ENCODE assay signal across 12 mouse cellular contexts in the genomic region with DNA sequence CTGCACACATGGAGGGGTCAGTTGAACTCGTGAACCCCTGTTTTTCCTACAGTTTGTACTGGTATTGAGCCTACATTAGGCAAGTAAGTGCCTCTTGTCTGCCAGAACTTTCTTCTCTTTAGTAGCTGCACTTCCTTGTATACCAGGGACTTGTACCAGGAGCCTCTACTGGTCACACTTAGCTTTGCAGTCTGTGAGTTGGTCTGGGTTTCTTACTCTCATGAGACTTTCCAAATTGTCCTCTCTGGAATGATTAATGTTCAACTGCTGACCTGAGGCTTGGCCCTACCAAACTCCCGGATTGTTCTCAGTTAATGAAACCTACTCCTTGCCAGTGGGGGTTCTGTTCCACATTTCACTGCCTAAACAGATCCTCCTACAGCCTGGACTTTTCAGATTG.
A peak's percentile ranks its signal among the peaks of the same experiment; 100 is the strongest.
DNase-seq lines count a peak whose midpoint lies in the region; ATAC-seq and TF ChIP-seq lines count a peak whose summit lies in the region.
"Had no signal": no experiment of that assay in that cellular context is flagged by ENCODE, and none has a peak within 500 bp of the region (broad histone marks: within the 10 kb centered on the region; RNA-seq: fewer than 3 reads in every experiment).

No protein-coding gene starts in this region.

- TF ChIP-seq EP300 in MEL (IDR thresholded peaks at IDR 0.05; ENCODE audit: low read depth in 1 of 2, low read length in 2 of 2): no peak

- H3K4me2 ChIP-seq in intestine, postnatal 0 days (replicated peaks; ENCODE audit: low read depth): no peak overlapping the region
- no peak overlapping the region for H3K4me2 ChIP-seq in intestine, embryonic 16.5 days (ENCODE audit: low read depth, low read length)
- H3K4me2 ChIP-seq: liver, embryonic 15.5 days; stomach, embryonic 15.5 days had no signal

- 19% methylated on average over 2 of the region's 2 CpGs for WGBS in intestine, postnatal 0 days
- WGBS in intestine, embryonic 16.5 days: 18% methylated on average over 2 of the region's 2 CpGs

- no peak overlapping the region for H3K27ac ChIP-seq in intestine, postnatal 0 days (ENCODE audit: low read depth, low read length)
- no peak overlapping the region for H3K27ac ChIP-seq in intestine, embryonic 16.5 days (ENCODE audit: low read length)
- H3K27ac ChIP-seq in MEL (ENCODE audit: control insufficient read depth, low read depth, low read length): no peak overlapping the region
- H3K27ac ChIP-seq: heart, embryonic 10.5 days; liver, embryonic 15.5 days; stomach, embryonic 15.5 days had no signal

- H3K9me3 ChIP-seq in intestine, postnatal 0 days (ENCODE audit: control insufficient read depth): no peaks in the 10 kb centered on the region
- H3K9me3 ChIP-seq in intestine, embryonic 16.5 days (ENCODE audit: control insufficient read depth, low read length): no peaks in the 10 kb centered on the region
- no peaks in the 10 kb centered on the region for H3K9me3 ChIP-seq in MEL (replicated peaks; ENCODE audit: insufficient read depth, low read length)
- H3K9me3 ChIP-seq: G1E; heart, embryonic 10.5 days; liver, embryonic 15.5 days; stomach, embryonic 15.5 days had no signal

- no peak for ATAC-seq in intestine, postnatal 0 days
- no peak for ATAC-seq in intestine, embryonic 16.5 days
- peak; percentile 57 for ATAC-seq in megakaryocyte, adult 5-6 weeks (ENCODE audit: poor library complexity, severe bottlenecking)

- TF ChIP-seq CTCF in intestine, postnatal 0 days (IDR thresholded peaks at IDR 0.05; ENCODE audit: low read depth): peak; percentile 47
- peak in 1 of 3 experiments; percentile 26; a peak in 2 of 6 replicates for TF ChIP-seq CTCF in MEL (IDR thresholded peaks at IDR 0.05 in 2 of 3, conservative IDR thresholded peaks at IDR 0.05 in 1 of 3; ENCODE audit: control insufficient read depth in 1 of 3, insufficient read depth in 1 of 3, low read depth in 2 of 3, low read length in 3 of 3, poor library complexity in 1 of 3, severe bottlenecking in 1 of 3)

- no peak overlapping the region for H3K4me3 ChIP-seq in intestine, postnatal 0 days (ENCODE audit: low read depth, low read length)
- H3K4me3 ChIP-seq in intestine, embryonic 16.5 days (ENCODE audit: low read length): no peak overlapping the region
- H3K4me3 ChIP-seq in MEL (ENCODE audit: control insufficient read depth in 1 of 2, insufficient read depth in 1 of 2, low read depth in 2 of 2, low read length in 2 of 2): no peak overlapping the region
- H3K4me3 ChIP-seq: heart, embryonic 10.5 days; liver, embryonic 15.5 days; stomach, embryonic 15.5 days had no signal

- no peaks in the 10 kb centered on the region for H3K36me3 ChIP-seq in intestine, postnatal 0 days (ENCODE audit: control insufficient read depth, insufficient read depth)
- no peaks in the 10 kb centered on the region for H3K36me3 ChIP-seq in intestine, embryonic 16.5 days (ENCODE audit: control insufficient read depth, insufficient read depth, low read length)
- no peaks in the 10 kb centered on the region for H3K36me3 ChIP-seq in MEL (ENCODE audit: control insufficient read depth in 1 of 2, insufficient read depth in 2 of 2, low read length in 2 of 2)
- H3K36me3 ChIP-seq: G1E; heart, embryonic 10.5 days; liver, embryonic 15.5 days; stomach, embryonic 15.5 days had no signal

- no peak overlapping the region for H3K9ac ChIP-seq in intestine, postnatal 0 days (ENCODE audit: low read depth, low read length)
- no peak overlapping the region for H3K9ac ChIP-seq in intestine, embryonic 16.5 days (ENCODE audit: low read depth, low read length)
- no peak overlapping the region for H3K9ac ChIP-seq in MEL (ENCODE audit: control insufficient read depth, low read depth, low read length, poor library complexity, severe bottlenecking)
- H3K9ac ChIP-seq: liver, embryonic 15.5 days; stomach, embryonic 15.5 days had no signal

- DNase-seq in MEL (ENCODE audit: low read depth, low spot score): peak; percentile 18
- DNase-seq in hindlimb bud, embryonic 11.5 days (ENCODE audit: extremely low spot score, low read depth, low spot score): peak; percentile 3
- DNase-seq in spleen, adult 18-20 months: no peak
- DNase-seq in natural killer cell, adult 2 months (ENCODE audit: low spot score in 2 of 2): no peak
- no peak for DNase-seq in thymus, postnatal 4 days

- no peaks in the 10 kb centered on the region for H3K4me1 ChIP-seq in intestine, postnatal 0 days (replicated peaks; ENCODE audit: control insufficient read depth, insufficient read depth, low read length)
- no peaks in the 10 kb centered on the region for H3K4me1 ChIP-seq in intestine, embryonic 16.5 days (ENCODE audit: control insufficient read depth, insufficient read depth, low read length)
- no peaks in the 10 kb centered on the region for H3K4me1 ChIP-seq in MEL (ENCODE audit: control insufficient read depth in 1 of 2, insufficient read depth in 2 of 2, low read length in 2 of 2)
- H3K4me1 ChIP-seq: heart, embryonic 10.5 days; liver, embryonic 15.5 days; stomach, embryonic 15.5 days had no signal

- TF ChIP-seq RAD21 in MEL (IDR thresholded peaks at IDR 0.05; ENCODE audit: low read depth, low read length): peak; percentile 13

- H3K27me3 ChIP-seq in intestine, postnatal 0 days (replicated peaks; ENCODE audit: control insufficient read depth, insufficient read depth, low read length): no peaks in the 10 kb centered on the region
- H3K27me3 ChIP-seq in intestine, embryonic 16.5 days (replicated peaks; ENCODE audit: control insufficient read depth, insufficient read depth, low read length): no peaks in the 10 kb centered on the region
- no peaks in the 10 kb centered on the region for H3K27me3 ChIP-seq in MEL (ENCODE audit: control insufficient read depth in 1 of 2, insufficient read depth in 2 of 2, low read length in 2 of 2)
- H3K27me3 ChIP-seq: liver, embryonic 15.5 days; stomach, embryonic 15.5 days had no signal

- H3K79me2 ChIP-seq in MEL (ENCODE audit: control insufficient read depth, insufficient read depth, low read length, poor library complexity): no peaks in the 10 kb centered on the region

- TF ChIP-seq POLR2A in MEL (IDR thresholded peaks at IDR 0.05; ENCODE audit: control insufficient read depth in 1 of 2, insufficient read depth in 1 of 2, low read depth in 1 of 2, low read length in 2 of 2, poor library complexity in 1 of 2): no peak

TF ChIP-seq in MEL, 35 proteins besides CTCF, POLR2A, EP300 and RAD21:
- TF ChIP-seq E2F4 (IDR thresholded peaks at IDR 0.05; ENCODE audit: borderline replicate concordance, low read depth, low read length) (no peak), NRF1 (IDR thresholded peaks at IDR 0.05; ENCODE audit: insufficient read depth, low read depth, low read length, poor library complexity, severe bottlenecking) (no peak), MEF2A (IDR thresholded peaks at IDR 0.05; ENCODE audit: extremely low read depth, insufficient replicate concordance, low read depth, low read length, poor library complexity, severe bottlenecking) (no peak), NELFE (IDR thresholded peaks at IDR 0.05; ENCODE audit: low read depth, low read length) (no peak), ZC3H11A (IDR thresholded peaks at IDR 0.05; ENCODE audit: low read depth, low read length) (no peak), SMC3 (IDR thresholded peaks at IDR 0.05; ENCODE audit: low read depth, low read length) (peak; percentile 37), ETS1 (IDR thresholded peaks at IDR 0.05; ENCODE audit: low read depth, low read length) (no peak), UBTF (IDR thresholded peaks at IDR 0.05; ENCODE audit: borderline replicate concordance, insufficient read depth, low read depth, low read length) (no peak)

Comparison
In these comparisons a context has a peak if more than half of its experiments do, and no peak if none do; other contexts are left out.
1. DNase-seq: peak in MEL (single experiment) and hindlimb bud, embryonic 11.5 days (single experiment); none in spleen, adult 18-20 months (0 of 2), natural killer cell, adult 2 months (0 of 2) and thymus, postnatal 4 days (single experiment).